Mouse (Mus musculus) bone marrow macrophage, adult 2 months (primary cell): ENCODE data around the gene Tceal6.
"Not testable (repeated sequence)": the region's sequence is repeated elsewhere in the genome, so short reads cannot be mapped to it uniquely, and the experiment has no call there.

Experiments
- CTCF ChIP-seq: IDR thresholded peaks from 2 replicates; pipeline ENCODE4 v1.5.1; 2012; ENCODE audit warnings: low read depth, mild to moderate bottlenecking, low read length, moderate library complexity
- POLR2A ChIP-seq: IDR thresholded peaks from 2 replicates; pipeline ENCODE4 v1.6.1; 2012; ENCODE audit warnings: mild to moderate bottlenecking, low read depth, low read length, borderline replicate concordance

DNA sequence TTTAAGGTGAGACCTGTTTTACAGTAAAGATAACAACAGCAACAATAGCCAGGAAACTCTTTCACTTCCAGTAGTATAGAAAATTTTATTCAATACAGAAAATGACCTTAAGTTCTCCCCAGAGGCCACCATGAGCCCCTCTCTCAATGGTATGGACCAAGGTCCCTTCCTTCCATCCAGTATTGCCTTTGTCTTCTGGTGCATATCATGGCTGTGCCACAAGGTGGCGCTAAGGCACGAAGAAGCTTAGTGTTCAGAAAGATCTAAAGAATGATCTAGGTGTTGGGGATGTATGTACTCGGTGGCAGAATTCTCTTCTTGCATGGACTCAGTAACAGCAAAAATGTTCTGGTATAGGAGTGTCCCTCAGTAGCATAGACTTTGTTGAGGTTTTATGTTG, 21.8 kb downstream of the Tceal6 start:
- not testable (repeated sequence) for TF ChIP-seq CTCF, POLR2A
